Mouse (Mus musculus) monocyte, adult 59 days (primary cell): ENCODE measurements around the gene Ubxn4. TPM values are rescaled to one million over a fixed set of nuclear protein-coding genes. Genes with fewer than 3 reads are reported as not detected.

Experiments
- total RNA-seq, 2 experiments: library from RNA; stranded (reverse); gene quantifications; one replicate each; pipeline ENCODE4 v1.2.4; 2023

Ubxn4 gene
- 10 to 100 TPM; 66.6 to 73.3 TPM for total RNA-seq

GRCm38 (mm10) chr1:128243627-128243995 is at the start of gene Ubxn4:
TSS of gene Ubxn4 (plus strand) at chr1:128243964.

DNA sequence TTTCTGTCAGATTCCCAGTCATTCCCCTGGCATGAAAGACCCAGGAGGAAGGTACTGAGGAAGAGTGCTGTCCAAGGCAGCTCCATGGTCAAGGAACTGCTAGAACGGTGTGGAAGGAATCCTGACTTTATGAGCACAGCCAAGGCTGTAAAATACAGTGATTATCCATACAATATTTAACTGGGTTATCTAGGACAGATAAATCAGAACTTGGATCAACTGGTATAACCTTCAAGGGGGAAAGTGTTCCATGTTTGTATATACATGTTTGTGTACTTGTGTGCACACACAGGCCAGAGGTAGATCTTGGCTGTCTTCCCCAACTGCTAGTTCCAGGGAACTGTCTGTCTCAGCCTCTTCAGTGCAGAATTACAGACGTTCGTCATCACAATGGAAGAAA is 84.5 kb downstream of the Ubxn4 start, which contains the start of gene Lct:
TSS of gene Lct (minus strand) at position 101 of the 400 bp plus-strand sequence.

Other genes starting within 250 kb of the Ubxn4 start
- 1 to 10 TPM in 1 of 2 experiments, under 1 TPM in 1; 0.92 to 1.2 TPM for gene Zranb3, start 140.9 kb upstream of the Ubxn4 start, total RNA-seq
- 10 to 100 TPM; 83.4 to 88.3 TPM for gene R3hdm1, start 140.7 kb upstream of the Ubxn4 start, total RNA-seq
- not detected for gene Lct, start 84.4 kb downstream of the Ubxn4 start, total RNA-seq
- 10 to 100 TPM; 11.8 to 15.7 TPM for gene Mcm6, start 115.7 kb downstream of the Ubxn4 start, total RNA-seq
- 10 to 100 TPM; 39.5 to 41.7 TPM for gene Dars, start 173.4 kb downstream of the Ubxn4 start, total RNA-seq